Mouse (Mus musculus): Measurements from ENCODE around the gene Ppp1r1a. TPM values are rescaled to one million over a fixed set of nuclear protein-coding genes. Genes with fewer than 3 reads are reported as not detected.

Gene Ppp1r1a
- polyA plus RNA-seq, 1 experiment from 2014 or later: 62.7 TPM

DNA sequence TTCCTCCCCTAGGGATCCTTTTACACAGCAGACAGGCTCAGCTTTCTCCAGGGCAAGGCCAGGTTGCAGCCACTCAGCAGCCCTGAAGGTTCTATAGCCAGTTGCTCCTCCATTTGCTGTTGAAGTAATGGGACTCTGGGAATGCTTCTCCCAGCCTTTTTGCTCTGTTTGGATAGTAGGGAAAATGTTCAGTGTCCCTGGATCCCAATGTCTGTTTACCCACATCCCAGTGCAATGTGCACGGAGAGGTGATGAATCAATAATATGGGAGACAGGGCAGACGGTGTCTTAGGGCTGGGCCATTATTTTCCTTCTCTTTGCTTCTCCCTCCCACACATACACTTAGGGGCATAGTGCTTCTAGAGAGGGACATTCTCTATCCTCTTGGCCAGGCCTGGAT, 1.5 kb upstream of the Ppp1r1a start:
- DNase-seq (ENCODE audit: low spot score, missing footprints) (no peak), ATAC-seq (ENCODE audit: low FRiP score) (no peak)
- 50% methylated on average over 2 of the region's 2 CpGs for WGBS
- Histone ChIP-seq H3K4me2 (no peak overlapping the region), H3K9me3 (ENCODE audit: control insufficient read depth, low read length) (no peaks in the 10 kb centered on the region), H3K4me3 (ENCODE audit: low read depth, low read length) (no peak overlapping the region), H3K36me3 (ENCODE audit: control insufficient read depth, insufficient read depth, low read length) (no peaks in the 10 kb centered on the region), H3K9ac (ENCODE audit: low read length) (no peak overlapping the region), H3K4me1 (ENCODE audit: control insufficient read depth, insufficient read depth, low read length) (peaks cover 14% of the 10 kb centered on the region), H3K27ac (ENCODE audit: low read depth, low read length) (no peak overlapping the region), H3K27me3 (ENCODE audit: control insufficient read depth, insufficient read depth, low read length) (no peaks in the 10 kb centered on the region)

DNA sequence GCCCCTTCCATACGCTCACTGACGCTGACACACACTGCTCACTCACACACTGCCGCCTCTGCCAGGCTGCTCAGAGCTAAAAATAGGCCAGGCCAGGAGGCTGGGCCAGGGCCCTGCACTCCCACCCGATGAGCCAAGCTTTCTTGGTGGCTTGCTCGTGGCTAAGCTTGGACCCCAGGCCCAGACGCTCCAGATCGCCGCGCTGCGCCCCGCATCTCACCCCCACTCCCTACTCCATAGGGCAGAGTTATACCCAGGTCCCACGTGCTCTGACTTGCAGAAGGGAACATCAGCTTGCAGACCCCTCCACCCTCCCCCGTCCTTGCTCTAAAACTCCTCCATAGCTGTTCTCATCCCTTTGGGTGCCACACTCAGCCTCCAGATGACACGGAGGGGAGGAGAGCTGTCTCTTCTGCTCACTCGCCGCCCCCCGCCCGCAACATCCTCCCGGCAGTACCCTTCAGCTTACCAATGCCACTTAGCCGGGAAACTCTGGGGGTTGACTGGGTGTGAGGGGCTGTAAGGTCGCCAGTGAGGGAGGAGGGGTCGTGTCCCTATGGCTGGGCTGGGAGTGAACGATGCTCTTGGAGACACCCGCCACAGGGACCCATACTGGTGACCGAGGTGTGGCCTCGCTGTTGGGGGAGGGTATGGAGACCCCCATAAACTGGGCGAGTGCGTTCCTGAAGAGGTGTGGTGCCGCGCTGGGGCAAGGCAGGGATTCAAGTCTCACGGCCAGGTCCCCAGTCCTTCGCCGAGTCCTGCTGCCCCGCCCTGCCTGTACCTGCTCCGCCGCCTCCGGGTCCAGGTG, 587 bp downstream of the Ppp1r1a start:
- Histone ChIP-seq H3K27ac (ENCODE audit: low read depth, low read length) (no peak overlapping the region), H3K4me1 (ENCODE audit: control insufficient read depth, insufficient read depth, low read length) (peaks cover 14% of the 10 kb centered on the region), H3K27me3 (ENCODE audit: control insufficient read depth, insufficient read depth, low read length) (no peaks in the 10 kb centered on the region), H3K4me3 (ENCODE audit: low read depth, low read length) (peak overlapping the region; percentile 68), H3K4me2 (peak overlapping the region; percentile 95), H3K9ac (ENCODE audit: low read length) (peak overlapping the region; percentile 72), H3K36me3 (ENCODE audit: control insufficient read depth, insufficient read depth, low read length) (no peaks in the 10 kb centered on the region), H3K9me3 (ENCODE audit: control insufficient read depth, low read length) (no peaks in the 10 kb centered on the region)
- under 1% methylated on average over 37 of the region's 37 CpGs for WGBS
- peak; percentile 91 for DNase-seq (ENCODE audit: low spot score, missing footprints)
- peak; percentile 62 for ATAC-seq (ENCODE audit: low FRiP score)

DNA sequence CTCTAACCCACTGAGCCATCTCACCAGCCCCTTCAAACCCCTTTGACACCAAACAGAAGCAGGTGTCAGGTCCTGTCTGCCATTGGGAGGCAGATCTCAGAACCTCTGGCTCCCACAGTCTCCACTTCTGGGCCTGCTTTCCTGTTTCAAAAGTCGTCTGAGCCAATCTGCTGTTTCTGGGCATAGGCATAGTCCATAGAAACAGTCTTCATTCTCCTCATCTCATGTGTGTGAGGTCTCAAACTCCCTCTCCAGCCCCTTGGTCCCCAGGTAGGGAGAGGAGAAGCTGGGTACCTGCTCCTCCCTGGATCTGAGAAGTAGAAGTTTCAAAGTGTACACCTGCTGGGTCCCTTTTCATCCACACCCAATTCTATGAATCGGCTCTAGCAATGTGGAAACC, 1.3 kb downstream of the Ppp1r1a start:
- Histone ChIP-seq H3K4me2 (peak overlapping the region; percentile 95), H3K4me3 (ENCODE audit: low read depth, low read length) (peak overlapping the region; percentile 68; the same call in 1 of the 2 replicates), H3K4me1 (ENCODE audit: control insufficient read depth, insufficient read depth, low read length) (peaks cover 14% of the 10 kb centered on the region), H3K27ac (ENCODE audit: low read depth, low read length) (no peak overlapping the region), H3K9ac (ENCODE audit: low read length) (no peak overlapping the region; the same call in 1 of the 2 replicates), H3K9me3 (ENCODE audit: control insufficient read depth, low read length) (no peaks in the 10 kb centered on the region), H3K36me3 (ENCODE audit: control insufficient read depth, insufficient read depth, low read length) (no peaks in the 10 kb centered on the region), H3K27me3 (ENCODE audit: control insufficient read depth, insufficient read depth, low read length) (no peaks in the 10 kb centered on the region)
- no peak for DNase-seq (ENCODE audit: low spot score, missing footprints)
- no peak for ATAC-seq (ENCODE audit: low FRiP score)
- 18% methylated on average over 2 of the region's 2 CpGs for WGBS

DNA sequence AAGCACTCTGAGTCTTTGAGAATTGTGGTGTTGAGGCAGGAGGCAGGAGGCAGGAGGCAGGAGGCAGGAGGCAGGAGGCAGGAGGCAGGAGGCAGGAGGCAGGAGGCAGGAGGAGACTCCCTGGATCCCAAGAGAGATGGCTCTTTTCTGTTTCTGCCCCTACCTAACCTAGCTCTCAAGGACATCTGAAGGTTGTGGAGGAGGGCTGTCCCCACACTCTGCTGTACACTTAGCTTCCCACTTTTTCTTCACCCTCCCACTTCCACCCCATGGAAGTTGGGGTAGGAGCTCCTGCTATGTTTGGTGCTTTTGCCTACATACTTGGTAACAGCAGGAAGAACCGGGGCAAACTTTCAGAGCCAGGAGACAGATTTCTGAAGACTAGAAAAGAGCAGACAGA, 2.0 kb downstream of the Ppp1r1a start:
- H3K36me3 ChIP-seq (ENCODE audit: control insufficient read depth, insufficient read depth, low read length): no peaks in the 10 kb centered on the region
- H3K9me3 ChIP-seq (ENCODE audit: control insufficient read depth, low read length): no peaks in the 10 kb centered on the region
- no peak overlapping the region for H3K9ac ChIP-seq (ENCODE audit: low read length)
- no peaks in the 10 kb centered on the region for H3K27me3 ChIP-seq (ENCODE audit: control insufficient read depth, insufficient read depth, low read length)
- WGBS: 64% methylated on average over 1 of the region's 1 CpGs
- H3K4me3 ChIP-seq (ENCODE audit: low read depth, low read length): no peak overlapping the region
- no peak overlapping the region for H3K4me2 ChIP-seq
- no peak for DNase-seq (ENCODE audit: low spot score, missing footprints)
- no peak overlapping the region for H3K27ac ChIP-seq (ENCODE audit: low read depth, low read length)
- ATAC-seq (ENCODE audit: low FRiP score): no peak
- peaks cover 14% of the 10 kb centered on the region for H3K4me1 ChIP-seq (ENCODE audit: control insufficient read depth, insufficient read depth, low read length)

DNA sequence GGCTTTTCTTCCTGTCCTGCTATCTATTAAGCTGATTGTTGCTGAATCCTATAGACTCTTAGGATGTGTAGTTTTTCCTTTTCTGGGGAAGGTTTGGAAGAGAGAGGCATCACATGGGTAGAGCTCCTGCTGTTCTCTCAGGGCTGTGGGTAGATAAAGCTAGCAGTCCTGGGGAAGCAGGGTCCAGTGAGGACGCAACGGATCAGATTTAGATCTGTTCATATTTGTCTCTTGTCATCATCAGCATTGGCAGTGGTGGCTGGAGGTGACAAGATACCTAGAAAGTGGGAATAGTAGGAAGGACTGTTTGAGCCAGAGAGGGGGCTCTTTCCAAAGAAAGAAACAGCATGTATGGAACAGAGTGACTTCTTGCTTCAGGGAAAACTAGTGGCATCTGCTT, 2.8 kb downstream of the Ppp1r1a start:
- Histone ChIP-seq H3K4me3 (ENCODE audit: low read depth, low read length) (no peak overlapping the region), H3K27ac (ENCODE audit: low read depth, low read length) (no peak overlapping the region), H3K4me2 (no peak overlapping the region), H3K27me3 (ENCODE audit: control insufficient read depth, insufficient read depth, low read length) (no peaks in the 10 kb centered on the region), H3K9ac (ENCODE audit: low read length) (no peak overlapping the region), H3K9me3 (ENCODE audit: control insufficient read depth, low read length) (no peaks in the 10 kb centered on the region), H3K4me1 (ENCODE audit: control insufficient read depth, insufficient read depth, low read length) (peaks cover 14% of the 10 kb centered on the region), H3K36me3 (ENCODE audit: control insufficient read depth, insufficient read depth, low read length) (no peaks in the 10 kb centered on the region)
- no peak for DNase-seq (ENCODE audit: low spot score, missing footprints)
- WGBS: 82% methylated on average over 2 of the region's 2 CpGs
- no peak for ATAC-seq (ENCODE audit: low FRiP score)

DNA sequence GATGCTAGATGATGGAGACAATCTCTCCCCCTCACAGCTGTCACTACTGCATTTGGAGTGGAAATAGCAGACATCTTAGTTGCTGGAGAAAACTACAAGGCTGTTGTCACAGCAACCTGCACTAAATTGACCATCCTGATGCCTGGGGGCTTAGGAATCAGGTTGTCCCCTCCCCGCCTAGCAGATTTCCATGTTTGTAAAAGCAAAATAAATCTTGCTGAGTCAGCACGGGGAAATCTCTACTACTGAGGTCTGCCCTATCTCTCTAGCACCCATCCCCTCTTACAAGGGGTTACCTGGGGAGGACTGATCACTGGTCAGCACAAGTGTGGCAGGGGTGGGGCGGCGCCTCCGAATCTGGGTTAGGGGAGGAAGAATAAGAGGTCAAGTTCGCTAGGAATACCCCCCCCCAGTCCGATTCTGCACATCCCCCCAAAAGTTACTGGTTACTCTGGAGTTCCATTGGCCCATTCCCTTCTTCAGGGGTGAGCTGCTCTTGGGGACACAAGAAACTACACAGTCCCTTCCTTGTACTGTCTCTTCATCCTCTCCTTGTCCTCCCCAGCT, 3.7 kb downstream of the Ppp1r1a start:
- Histone ChIP-seq H3K4me2 (no peak overlapping the region), H3K4me3 (ENCODE audit: low read depth, low read length) (no peak overlapping the region), H3K9me3 (ENCODE audit: control insufficient read depth, low read length) (no peaks in the 10 kb centered on the region), H3K4me1 (ENCODE audit: control insufficient read depth, insufficient read depth, low read length) (peaks cover 14% of the 10 kb centered on the region), H3K27ac (ENCODE audit: low read depth, low read length) (no peak overlapping the region), H3K36me3 (ENCODE audit: control insufficient read depth, insufficient read depth, low read length) (no peaks in the 10 kb centered on the region), H3K9ac (ENCODE audit: low read length) (no peak overlapping the region), H3K27me3 (ENCODE audit: control insufficient read depth, insufficient read depth, low read length) (no peaks in the 10 kb centered on the region)
- ATAC-seq (ENCODE audit: low FRiP score): no peak
- DNase-seq (ENCODE audit: low spot score, missing footprints): no peak
- 85% methylated on average over 7 of the region's 7 CpGs for WGBS

DNA sequence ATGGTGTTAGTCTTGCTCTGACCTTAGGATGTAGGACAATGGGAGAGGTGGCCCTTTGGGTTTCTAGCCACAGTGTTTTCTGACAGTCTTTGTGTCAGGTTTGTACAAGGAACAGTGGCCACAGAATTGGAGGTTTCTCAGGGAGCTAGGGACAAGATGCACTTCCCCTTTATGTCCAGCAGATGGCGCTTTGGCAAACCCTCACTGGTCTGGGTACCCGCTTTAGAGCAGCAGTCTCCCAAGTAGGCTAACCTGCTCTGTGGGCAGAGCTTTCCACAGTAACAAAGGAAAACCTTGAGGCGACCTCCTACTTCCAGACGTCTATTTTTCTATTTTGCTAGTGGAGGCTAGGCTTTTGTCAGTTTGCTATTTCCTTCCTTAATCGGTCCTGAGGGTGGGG, 7.4 kb downstream of the Ppp1r1a start:
- Histone ChIP-seq H3K36me3 (ENCODE audit: control insufficient read depth, insufficient read depth, low read length) (peaks cover 6% of the 10 kb centered on the region), H3K27ac (ENCODE audit: low read depth, low read length) (peak overlapping the region; percentile 4; the same call in 1 of the 2 replicates), H3K27me3 (ENCODE audit: control insufficient read depth, insufficient read depth, low read length) (no peaks in the 10 kb centered on the region), H3K4me1 (ENCODE audit: control insufficient read depth, insufficient read depth, low read length) (no peaks in the 10 kb centered on the region), H3K9me3 (ENCODE audit: control insufficient read depth, low read length) (no peaks in the 10 kb centered on the region), H3K4me2 (no peak overlapping the region), H3K4me3 (ENCODE audit: low read depth, low read length) (no peak overlapping the region), H3K9ac (ENCODE audit: low read length) (no peak overlapping the region)
- WGBS: 7% methylated on average over 5 of the region's 5 CpGs
- ATAC-seq (ENCODE audit: low FRiP score) (peak; percentile 84), DNase-seq (ENCODE audit: low spot score, missing footprints) (peak; percentile 96)

DNA sequence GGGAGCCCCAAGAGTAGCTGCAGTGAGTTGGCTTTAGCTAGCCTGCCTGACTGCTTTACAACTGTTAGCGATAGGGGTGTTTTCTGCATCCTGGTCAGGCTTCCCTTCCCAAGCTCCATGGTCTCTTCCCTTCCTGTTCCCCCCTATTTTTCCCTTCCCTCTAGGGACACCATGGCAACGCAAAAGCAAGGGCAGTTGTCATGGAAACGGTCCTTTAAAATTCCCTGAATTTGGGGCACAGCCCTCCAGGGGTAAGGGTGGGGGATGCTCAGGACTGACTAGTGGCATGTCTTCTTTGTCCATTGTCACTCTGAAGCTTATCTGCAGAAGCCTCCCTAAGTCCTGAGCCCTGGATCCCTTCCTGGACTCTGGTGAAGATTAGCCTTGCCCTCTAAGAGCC, 14.6 kb downstream of the Ppp1r1a start:
- no peaks in the 10 kb centered on the region for H3K27me3 ChIP-seq (ENCODE audit: control insufficient read depth, insufficient read depth, low read length)
- H3K4me2 ChIP-seq: no peak overlapping the region
- no peak overlapping the region; the same call in 1 of the 2 replicates for H3K27ac ChIP-seq (ENCODE audit: low read depth, low read length)
- no peak overlapping the region for H3K4me3 ChIP-seq (ENCODE audit: low read depth, low read length)
- DNase-seq (ENCODE audit: low spot score, missing footprints) (no peak), ATAC-seq (ENCODE audit: low FRiP score) (no peak)
- no peaks in the 10 kb centered on the region for H3K9me3 ChIP-seq (ENCODE audit: control insufficient read depth, low read length)
- WGBS: 41% methylated on average over 3 of the region's 3 CpGs
- H3K36me3 ChIP-seq (ENCODE audit: control insufficient read depth, insufficient read depth, low read length): peaks cover 10% of the 10 kb centered on the region
- H3K4me1 ChIP-seq (ENCODE audit: control insufficient read depth, insufficient read depth, low read length): peaks cover 40% of the 10 kb centered on the region
- H3K9ac ChIP-seq (ENCODE audit: low read length): no peak overlapping the region

DNA sequence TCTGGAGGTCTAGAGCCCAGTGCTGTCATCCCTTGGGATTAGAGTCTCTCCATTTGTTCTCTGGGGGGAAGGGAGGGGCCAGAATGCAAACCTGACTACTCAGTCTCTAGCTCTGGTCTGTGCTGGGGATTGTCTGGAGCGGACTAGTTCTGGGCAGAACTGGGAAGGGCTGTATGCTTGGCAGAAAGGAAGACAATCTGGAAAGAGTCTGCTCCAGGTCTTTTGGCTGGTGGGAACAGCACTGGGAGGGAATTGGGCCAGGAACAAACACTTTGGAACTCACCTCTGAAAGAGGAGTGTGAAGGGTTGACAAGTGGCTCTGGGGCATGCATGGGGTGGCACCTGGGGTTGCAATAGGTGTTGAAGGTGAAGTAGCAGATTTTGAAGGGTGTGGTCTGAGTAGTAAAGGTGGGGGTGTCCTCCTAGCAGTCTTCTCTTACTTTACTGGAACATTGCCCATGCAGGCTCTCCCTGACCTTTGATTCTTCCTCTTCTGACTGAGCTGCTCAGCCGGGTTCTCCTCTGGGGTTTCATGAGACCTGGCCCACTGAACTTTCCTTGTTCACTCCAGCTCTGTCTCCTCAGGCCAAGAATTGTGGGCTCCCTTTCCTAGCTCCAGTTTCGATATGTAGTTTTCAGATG, 15.2 kb downstream of the Ppp1r1a start:
- 59% methylated on average over 3 of the region's 3 CpGs for WGBS
- H3K9me3 ChIP-seq (ENCODE audit: control insufficient read depth, low read length): no peaks in the 10 kb centered on the region
- ATAC-seq (ENCODE audit: low FRiP score) (no peak), DNase-seq (ENCODE audit: low spot score, missing footprints) (no peak)
- H3K4me1 ChIP-seq (ENCODE audit: control insufficient read depth, insufficient read depth, low read length): peaks cover 45% of the 10 kb centered on the region
- peaks cover 10% of the 10 kb centered on the region for H3K36me3 ChIP-seq (ENCODE audit: control insufficient read depth, insufficient read depth, low read length)
- H3K27me3 ChIP-seq (ENCODE audit: control insufficient read depth, insufficient read depth, low read length): no peaks in the 10 kb centered on the region
- no peak overlapping the region for H3K27ac ChIP-seq (ENCODE audit: low read depth, low read length)
- no peak overlapping the region for H3K4me2 ChIP-seq
- H3K9ac ChIP-seq (ENCODE audit: low read length): no peak overlapping the region
- H3K4me3 ChIP-seq (ENCODE audit: low read depth, low read length): no peak overlapping the region

Measured in midbrain, embryonic 11.5 days (tissue).